Mouse (Mus musculus) G1E-ER4 (cell line): ENCODE data around the gene Klhl18. TPM values are rescaled to one million over a fixed set of nuclear protein-coding genes. Genes with fewer than 3 reads are reported as not detected.

Experiments
- GATA1 ChIP-seq: IDR thresholded peaks from one replicate; pipeline ENCODE4 v1.8.0; 2012; ENCODE audit warnings: low read length, inconsistent platforms
- polyA plus RNA-seq: library from polyadenylated mRNA; stranded (reverse); fragments of >175 nt; gene quantifications from 2 replicates; pipeline ENCODE4 v1.2.3, GENCODE M21; 2012

Gene Klhl18
- polyA plus RNA-seq, 1 experiment, result 5.5 TPM

DNA sequence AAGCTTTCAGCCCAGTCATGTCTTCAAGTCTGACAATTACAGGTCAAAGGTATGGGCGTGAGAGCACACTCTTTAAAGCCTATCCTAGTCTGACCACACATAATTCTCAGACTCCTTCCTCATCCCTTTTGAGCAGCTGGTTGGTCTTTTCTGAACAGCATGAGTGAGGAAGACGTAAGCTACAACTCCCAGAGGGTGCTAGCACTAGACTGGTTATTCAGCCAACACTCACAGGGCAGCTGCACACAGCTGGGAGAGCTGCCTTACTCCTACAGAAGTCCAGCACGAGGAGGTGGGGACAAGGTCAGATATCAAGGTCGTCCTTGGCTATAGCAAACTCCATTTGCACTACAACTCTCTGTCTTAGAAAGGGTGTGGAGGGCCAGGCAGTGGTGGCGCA, 75.8 kb downstream of the Klhl18 start:
- TF ChIP-seq GATA1, result no peak

GRCm38 (mm10) chr9:110393295-110393694, 83.2 kb downstream of the Klhl18 start:
- TF ChIP-seq GATA1, result no peak

GRCm38 (mm10) chr9:110390843-110391242, 85.7 kb downstream of the Klhl18 start:
- no peak for TF ChIP-seq GATA1

DNA sequence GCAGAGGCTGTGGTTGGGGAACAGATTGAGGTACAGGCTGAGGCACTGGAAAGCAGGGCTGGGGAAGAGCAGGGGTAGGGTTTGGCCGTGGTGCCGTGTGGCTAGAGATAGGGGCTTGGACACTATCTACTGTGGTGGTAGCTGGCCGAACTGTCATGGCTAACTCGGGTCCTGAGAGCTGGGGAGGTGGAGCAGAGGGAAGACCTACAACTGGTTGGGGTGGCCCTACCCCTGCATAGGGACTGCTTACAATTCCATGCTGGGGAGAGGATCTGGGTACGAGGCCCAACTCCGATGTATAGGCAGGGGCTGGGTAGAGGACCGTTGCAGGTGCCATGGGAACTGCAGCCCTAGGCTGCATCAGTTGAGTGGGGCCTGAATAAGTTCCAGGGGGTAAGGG, 88.5 kb downstream of the Klhl18 start:
- no peak for TF ChIP-seq GATA1

DNA sequence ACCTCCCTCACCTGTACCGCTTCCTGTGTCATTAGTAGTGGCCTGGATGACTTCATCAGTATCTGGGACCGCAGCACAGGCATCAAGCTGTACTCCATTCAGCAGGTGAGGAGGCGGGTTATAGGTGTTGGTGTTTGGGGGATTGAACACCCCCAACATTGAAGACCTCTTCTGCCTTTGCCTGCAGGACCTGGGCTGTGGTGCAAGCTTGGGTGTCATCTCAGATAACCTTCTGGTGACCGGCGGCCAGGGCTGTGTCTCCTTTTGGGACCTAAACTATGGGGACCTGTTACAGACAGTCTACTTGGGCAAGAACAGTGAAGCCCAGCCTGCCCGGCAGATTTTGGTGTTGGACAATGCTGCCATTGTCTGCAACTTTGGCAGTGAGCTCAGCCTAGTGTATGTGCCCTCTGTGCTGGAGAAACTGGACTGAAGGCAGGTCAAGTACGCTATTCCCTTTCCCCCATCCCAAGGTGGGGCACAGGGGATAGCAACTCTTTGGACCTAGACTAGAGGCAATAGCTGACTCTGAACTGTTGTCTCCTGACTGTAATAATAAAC, 92.0 kb downstream of the Klhl18 start:
- no peak for TF ChIP-seq GATA1

GRCm38 (mm10) chr9:110381292-110381691, 95.2 kb downstream of the Klhl18 start:
- no peak for TF ChIP-seq GATA1

DNA sequence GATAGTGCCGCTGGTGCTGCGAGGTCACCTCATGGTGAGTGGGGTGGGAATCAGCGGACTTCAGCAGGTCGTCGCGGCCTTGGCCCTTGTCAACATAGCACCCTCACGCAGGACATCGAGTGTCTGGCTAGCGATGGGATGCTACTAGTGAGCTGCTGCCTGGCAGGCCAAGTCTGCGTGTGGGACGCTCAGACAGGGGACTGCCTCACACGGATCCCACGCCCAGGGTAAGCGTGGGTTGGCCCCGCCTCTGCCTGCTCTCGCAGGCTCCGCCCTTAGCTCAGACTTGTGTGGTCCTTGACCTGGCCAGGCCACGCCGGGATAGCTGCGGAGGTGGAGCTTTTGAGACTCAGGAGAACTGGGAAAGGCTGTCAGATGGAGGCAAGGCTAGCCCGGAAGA, 95.8 kb downstream of the Klhl18 start:
- no peak for TF ChIP-seq GATA1

- no peak for TF ChIP-seq GATA1
Measured at GRCm38 (mm10) chr9:110379361-110379760, 97.1 kb downstream of the Klhl18 start.

Other genes with a start within 250 kb of the Klhl18 start
- gene Cspg5, start 232.9 kb downstream of the Klhl18 start, polyA plus RNA-seq, result 0.21 and 0.23 TPM in 2 replicates
- 22.2 and 22.8 TPM in 2 replicates for gene Elp6, start 171.5 kb downstream of the Klhl18 start, polyA plus RNA-seq
- gene Scap, start 143.4 kb downstream of the Klhl18 start, polyA plus RNA-seq, result 278 and 318 TPM in 2 replicates
- gene Ptpn23, start 68.5 kb downstream of the Klhl18 start, polyA plus RNA-seq, result 89.5 and 153 TPM in 2 replicates
- gene Ngp, start 56.9 kb downstream of the Klhl18 start, polyA plus RNA-seq, result not detected in 2 replicates
- gene Kif9, start 264 bp upstream of the Klhl18 start, polyA plus RNA-seq, result 0.02 TPM in 1 of 2 replicates, not detected in the other
- gene Setd2, start 55.9 kb upstream of the Klhl18 start, polyA plus RNA-seq, result 12.2 and 40.5 TPM in 2 replicates
- gene Nradd, start 147.8 kb upstream of the Klhl18 start, polyA plus RNA-seq, result 3.2 and 4.1 TPM in 2 replicates
- gene Nbeal2, start 177.5 kb upstream of the Klhl18 start, polyA plus RNA-seq, result 82.0 and 88.5 TPM in 2 replicates
- gene Ccdc12, start 179.8 kb upstream of the Klhl18 start, polyA plus RNA-seq, result 420 and 613 TPM in 2 replicates